Mouse (Mus musculus) mesoderm, embryonic 11.5 days (tissue): Measurements from ENCODE around the gene Trpv1.

Experiments used
- DNase-seq: peaks from one replicate; pipeline ENCODE4 v3.0.0-alpha.2; 2012; ENCODE audit warnings: low read depth, low spot score

Gene Trpv1

DNA sequence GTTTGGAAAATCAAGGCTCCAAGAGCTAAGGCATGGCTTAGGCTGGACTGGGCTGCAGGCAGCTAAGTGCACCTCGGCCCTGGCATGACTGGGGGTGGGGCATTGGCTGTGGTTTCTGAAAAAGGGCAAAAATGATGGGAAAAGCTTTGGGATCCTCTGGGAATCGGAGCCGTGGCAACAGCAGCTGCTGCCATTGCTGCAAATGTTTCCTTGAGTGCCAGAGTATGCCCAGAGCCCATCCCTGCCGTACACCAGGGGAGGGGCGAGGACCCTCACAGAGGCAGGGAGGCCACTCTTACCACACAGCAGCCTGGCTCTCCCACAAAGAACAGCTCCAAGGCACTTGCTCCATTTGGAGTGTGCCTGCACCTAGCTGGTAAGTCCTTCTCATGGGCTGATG is at the start of gene Trpv1:
Gene Trpv1 (plus strand): TSS at position 301 of the 400 bp plus-strand sequence.
- DNase-seq, result no peak

DNA sequence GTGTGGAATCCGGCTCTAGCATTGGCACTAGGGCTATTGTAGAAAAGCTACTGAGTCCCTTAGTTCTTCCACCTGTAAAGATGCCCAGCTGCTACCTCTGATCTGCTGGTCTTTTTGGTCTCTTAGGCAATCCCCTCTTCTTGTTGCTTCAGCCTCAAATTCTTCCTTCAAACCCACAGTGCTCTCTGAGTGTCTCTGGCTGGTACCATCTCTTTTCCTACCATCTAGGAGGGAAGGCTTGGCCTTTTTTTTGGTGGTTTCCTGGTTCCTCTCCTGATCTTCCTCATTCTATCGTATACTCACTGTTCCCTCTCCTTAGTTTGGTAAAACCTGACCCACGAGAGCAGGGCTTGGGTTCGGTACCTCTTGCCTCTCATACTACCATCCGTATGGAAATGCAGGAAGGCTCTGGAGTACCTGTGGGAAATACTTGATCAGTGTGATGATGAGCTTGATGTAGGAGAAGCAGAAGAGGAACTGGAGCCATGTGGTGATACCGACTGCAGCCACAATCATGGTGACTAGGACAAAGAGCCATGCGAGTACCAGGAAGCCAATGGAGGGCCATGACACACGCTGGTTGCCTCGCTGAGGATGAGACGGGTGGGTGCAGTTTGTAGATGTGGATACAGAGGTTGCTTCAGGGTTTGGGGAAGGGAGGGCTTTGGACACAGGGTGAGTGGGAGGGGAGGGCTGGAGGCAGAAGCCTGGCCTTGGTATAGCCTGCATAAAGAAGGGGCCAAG is 48.0 kb upstream of the Trpv1 start:
- DNase-seq, result no peak

DNA sequence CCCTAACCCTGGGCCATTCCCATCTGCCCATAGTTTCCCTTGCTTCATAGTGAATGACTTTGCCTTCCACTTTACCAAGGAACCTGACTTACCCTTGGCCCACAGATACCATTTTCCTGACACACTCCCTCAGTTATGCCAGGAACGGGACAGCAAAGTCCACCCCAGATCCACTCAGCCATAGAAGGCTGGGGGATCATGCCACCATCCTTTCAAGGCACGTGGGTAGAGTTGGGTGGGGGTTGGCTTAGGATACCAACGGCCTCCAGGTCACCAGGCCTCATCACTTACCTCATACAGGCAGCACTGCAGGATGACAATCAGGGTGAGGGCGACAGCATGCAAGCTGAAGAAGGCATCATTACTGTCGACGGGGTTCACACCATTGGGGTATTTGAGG is 46.9 kb upstream of the Trpv1 start:
- DNase-seq, result no peak

DNA sequence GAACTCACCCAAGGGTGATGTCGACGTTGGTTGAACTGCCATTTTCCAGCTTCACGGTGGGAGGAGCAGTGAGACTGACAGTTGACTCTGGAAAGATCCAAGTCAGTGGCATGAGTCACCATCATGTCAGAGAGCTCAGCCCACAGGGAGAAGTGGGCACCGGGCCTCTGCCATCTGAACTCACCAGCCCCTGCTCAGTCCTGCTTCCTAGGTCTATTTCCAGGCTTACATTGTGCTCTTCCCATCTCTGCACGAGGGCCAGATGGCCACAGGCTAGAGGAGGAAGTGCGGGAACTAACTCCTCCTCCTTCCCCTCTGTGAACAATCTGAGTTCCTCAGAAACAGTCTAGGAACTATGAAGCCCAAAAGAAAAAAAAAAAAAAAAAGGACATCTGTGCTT is 41.0 kb upstream of the Trpv1 start:
- no peak for DNase-seq

DNA sequence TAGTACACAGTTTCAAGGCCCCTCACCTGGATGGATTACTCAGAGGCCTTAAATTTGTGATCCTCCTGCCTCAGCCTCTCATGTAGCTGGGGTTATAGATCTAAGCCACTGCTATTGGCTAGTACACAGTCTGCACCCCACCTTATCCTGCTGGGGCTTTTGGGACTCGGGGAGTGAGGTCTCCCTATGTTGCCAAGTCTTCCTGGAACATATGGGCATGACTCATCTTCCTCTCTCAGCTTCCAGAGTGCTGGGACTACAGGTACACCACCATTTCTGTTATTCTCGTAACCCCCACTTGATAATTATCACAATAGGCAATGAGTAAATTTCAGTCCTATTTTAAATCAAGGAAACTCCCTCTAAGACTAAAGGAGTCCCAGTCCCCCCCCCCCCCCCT is 39.6 kb upstream of the Trpv1 start:
- DNase-seq, result no peak

DNA sequence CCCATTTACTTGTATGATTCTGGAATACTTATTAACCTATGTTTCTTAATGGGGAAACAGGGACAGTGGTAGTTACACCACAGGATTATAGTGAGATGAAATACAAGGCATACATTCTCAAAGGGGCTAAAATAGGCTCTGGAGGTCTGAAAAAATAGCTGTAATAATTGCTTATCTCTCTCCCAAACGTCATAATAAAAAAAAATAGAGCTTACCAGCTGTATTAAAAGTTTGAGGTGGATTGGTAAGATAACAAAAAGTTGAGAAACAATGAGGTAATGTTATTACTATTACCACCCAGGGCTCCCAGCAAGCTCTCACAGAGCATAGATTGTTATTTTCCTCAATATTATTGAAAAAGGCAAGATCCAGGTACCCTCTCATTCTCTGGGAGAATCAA is 35.9 kb upstream of the Trpv1 start:
- DNase-seq, result no peak

DNA sequence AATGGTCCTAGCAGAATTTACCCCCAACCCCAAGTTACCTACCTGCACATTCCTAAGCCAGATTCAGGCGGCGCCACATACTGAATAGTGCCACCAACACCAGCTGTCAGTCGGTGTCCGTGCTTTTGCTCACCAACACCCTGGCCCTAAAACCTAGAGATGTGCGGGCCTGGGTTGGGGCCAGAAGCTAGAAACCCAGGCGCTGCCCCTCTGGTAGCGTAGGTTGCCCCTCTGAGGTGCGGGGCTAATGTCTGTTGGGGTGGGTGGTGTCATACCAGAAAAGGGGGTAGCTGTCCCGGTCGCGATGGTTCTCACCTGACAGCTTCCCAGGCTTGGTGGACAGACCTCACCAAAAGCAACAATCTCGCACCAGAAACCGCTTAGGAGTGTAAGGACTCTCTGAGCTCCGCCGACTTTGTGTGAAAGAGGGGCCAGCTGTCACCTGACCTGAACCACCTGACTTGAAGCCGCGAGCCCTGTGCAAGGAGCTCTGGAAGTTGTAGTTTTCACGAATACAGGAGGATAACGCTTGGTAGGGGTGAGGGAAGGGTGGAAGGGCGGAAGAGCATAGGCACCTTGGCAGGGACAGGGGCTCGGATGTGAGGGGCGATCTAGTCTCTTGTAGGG is 35.4 kb upstream of the Trpv1 start, which contains the start of gene Ctns:
Gene Ctns (minus strand): TSS at position 440 of the 627 bp plus-strand sequence.
- DNase-seq, result peak; percentile 84

DNA sequence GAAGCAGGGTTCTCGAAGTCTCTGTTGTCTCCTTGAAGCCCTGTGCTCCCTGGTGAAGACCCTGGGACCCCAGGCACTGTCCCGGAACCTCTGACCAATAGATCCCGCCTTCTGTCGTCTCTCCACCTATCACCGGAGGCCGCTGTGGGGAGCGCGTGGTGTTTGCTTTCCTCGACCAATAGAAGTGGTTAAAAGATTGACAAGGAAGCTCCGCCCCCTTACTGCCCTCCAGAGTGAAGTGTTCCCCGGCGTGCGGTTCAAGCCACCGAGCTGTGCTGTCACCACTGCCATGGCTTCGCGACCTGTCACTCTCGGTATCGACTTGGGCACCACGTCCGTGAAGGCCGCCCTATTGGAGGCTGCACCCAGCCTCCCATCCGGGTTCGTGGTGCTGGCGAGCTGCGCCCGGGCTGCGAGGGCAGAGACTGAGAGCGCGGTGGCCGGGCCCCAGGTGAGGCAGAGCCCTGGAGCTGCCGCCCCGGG is 34.8 kb upstream of the Trpv1 start, which contains the start of gene Shpk:
Gene Shpk (plus strand): TSS at position 231 of the 483 bp plus-strand sequence.
- peak; percentile 95 for DNase-seq

DNA sequence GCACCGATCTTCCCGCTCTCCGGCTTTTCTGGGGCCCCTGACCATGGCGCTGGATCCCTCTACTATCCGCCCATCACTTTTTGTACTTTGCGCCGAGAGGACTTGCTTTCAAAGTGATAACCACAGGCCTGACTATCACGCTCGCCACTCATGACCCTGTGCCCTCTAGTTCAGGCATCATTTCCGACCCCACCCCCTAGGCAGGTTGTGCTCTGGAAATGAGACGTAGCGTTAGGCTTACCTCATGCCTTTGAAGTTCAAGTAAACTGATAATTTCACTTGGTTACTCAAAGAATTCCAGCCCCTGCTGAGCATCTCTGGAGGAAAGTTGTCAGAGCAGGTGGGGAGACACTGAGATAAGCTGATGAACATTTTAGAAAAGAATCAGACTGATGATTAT is 34.2 kb upstream of the Trpv1 start:
- no peak for DNase-seq

DNA sequence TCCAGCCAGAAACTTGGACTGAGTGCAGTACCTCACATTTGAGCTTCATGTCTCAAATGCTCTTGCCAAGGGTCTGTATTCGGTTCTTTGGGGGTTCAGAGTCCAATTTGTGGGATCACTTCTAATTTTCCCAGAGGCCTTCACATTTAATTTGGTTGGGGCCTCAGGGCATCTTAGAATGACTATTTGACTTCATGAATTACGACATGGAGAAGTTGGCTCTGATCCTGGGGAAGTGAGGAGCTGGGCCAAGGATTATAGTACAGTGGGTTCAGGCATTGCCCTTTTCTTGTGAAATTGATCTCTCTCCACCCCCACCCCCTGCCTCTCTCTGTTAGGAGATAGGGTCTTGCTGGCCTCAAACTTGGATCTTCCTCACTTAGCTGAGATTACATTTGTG is 33.1 kb upstream of the Trpv1 start:
- DNase-seq, result no peak

DNA sequence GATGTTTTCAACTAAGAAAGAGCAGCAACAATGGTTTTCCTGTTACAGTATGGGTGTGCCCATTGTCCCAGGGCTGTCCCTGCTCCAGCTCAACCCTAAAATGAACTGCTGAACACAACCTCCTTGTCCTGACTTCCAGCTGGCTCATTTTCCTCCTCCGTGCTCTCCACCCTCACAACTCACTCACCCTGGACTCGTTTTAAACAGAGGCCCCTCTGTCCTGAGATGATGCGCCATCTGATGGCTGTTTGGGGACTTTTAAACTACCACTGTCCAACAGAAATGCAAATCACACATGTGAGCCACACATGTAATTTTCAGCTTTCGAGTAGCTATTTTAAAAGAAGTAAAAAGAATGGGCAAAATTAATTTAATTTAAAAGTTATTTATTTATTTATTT is 32.5 kb upstream of the Trpv1 start:
- peak; percentile 23 for DNase-seq

DNA sequence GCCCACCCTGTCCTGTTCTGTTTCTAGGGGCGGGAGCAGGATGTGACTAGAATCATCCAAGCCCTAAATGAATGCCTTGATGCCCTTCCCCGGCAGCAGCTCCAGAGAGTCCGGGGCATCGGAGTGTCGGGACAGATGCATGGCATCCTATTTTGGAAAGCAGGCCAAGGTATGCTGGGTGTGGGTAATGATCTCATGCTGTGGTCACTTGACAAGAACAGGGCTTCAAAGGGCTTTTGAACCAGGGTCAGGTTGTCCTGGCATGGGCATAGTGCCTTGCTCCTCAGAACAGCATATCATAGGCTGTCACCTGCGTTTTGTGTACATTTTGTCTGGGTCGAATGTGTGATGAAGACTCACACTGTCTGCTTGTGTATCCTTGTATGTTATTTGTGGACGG is 30.2 kb upstream of the Trpv1 start:
- DNase-seq, result no peak

DNA sequence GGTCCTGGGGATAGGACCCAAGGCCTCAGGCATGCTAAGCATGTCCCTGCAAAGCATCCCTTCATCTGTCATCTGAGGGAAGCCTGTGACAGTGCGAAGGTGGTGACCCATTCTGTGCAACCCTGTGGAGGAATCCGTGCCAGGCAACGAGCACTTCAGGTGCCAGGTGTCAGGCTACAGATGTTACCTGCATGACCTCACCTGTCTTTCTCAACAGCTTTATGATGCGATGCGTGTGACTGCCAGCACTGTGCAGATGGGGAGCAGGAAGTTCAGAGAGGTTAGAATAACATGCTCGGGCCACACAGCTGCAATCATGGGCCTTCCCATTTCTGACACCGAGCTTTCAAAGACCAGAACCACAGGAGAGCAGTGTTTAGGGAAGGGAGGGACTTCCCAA is 28.9 kb upstream of the Trpv1 start:
- DNase-seq, result no peak

DNA sequence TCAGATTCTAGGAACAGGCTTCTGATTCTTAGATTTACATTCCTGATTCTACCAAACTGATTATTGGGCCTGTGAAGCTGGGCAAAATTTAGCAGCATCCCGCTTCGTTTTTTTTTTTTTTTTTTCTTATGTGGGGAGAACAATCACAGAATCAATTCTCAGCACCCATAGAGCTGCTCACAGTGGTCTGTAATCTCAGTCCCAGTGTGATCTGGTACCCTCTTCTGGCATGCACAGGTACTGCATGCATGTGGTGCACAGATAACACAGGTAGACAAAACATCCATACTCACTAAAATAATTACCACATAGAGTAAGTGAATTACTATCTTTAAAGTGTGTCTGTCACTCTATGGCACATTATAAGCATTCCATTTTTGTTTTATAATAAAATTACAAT is 26.5 kb upstream of the Trpv1 start:
- no peak for DNase-seq

DNA sequence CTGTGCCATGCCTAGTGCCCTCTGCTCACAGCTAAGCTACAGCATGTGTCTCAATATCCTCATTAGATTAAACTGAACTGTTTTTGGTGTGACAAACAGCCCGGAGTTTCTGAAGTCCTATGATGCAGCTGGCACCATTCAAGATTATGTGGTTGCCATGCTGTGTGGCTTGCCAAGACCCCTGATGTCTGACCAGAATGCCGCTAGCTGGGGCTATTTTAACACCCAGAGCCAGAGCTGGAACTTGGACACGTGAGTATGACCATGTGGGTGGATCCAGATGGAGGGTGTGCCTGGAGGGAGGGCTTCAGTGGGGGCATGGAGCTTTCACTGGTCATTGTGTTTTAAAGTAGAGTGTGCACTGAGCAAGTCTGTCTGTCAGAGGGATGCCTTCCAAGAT is 20.1 kb upstream of the Trpv1 start:
- DNase-seq, result no peak

DNA sequence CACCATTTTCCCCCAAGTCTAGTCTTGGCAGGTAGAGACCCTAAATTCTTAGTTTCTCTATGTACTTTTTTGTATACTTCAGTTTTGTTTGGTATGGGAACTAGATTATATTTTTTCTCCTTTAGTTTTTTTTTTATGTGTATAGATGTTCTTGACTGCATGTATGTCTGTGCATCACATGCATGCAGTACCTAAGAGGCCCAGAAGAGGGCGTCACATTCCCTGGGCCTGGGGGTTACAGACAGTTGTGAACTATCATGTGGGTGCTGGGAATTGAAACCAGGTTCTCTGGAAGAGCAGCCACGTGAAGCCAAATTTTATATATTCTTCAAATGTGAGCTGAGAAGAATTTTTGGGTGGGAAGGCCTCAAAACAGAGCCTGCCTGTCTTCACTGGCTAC is 14.4 kb upstream of the Trpv1 start:
- DNase-seq, result no peak

DNA sequence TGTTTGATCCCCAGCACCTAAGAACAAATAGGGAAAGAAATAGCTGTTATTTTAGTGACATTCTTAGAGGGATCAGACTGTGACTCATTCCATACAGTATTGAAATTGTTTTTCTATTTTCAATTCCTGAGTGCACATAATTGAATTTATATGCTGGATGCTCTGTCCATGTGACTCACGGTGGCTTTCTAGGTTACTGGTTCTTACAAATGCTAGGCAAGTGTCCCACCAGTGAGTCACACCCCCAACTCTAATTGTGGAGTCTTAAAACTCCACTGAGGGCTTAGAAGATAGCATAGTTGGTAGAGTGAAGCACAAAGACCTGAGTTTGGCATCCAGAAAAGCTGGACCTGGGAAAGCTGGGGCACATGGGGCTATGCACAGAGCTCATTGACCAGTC is 13.4 kb upstream of the Trpv1 start:
- no peak for DNase-seq

DNA sequence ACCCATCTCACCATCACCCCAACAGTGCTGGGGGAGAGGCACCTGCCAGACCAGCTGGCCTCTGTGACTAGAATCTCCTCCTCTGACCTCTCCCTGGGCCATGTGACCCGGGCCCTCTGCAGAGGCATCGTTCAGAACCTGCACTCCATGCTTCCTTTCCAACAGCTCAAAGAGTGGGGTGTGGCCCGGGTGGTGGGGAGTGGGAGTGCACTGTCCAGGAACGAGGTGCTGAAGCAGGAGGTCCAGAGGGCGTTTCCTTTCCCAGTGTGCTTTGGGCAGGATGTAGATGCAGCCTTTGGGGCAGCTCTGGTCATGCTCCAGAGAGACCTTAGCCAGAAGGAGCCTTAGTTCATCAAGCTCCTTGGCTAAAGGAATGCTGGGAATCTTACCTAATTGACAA is 11.2 kb upstream of the Trpv1 start:
- DNase-seq, result no peak

DNA sequence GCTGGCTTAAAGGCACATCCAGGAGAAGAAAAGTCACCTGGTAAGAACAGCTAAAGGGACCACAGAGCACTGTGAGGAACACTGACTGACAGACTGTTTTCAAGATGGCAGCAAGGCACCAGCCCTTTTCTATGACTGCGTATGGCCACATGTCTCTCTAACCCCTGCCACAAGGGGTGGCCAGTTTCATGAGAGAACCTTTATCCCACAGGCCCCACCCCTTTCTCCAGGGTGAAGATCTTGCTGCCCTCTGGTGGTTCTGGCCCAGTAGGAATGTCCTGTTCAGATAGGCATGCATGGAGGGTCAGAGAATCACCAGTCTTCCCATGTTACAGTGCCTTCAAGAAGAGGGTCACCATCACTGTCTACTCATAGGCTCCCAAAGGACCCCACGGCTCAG is 10.1 kb upstream of the Trpv1 start:
- no peak for DNase-seq

DNA sequence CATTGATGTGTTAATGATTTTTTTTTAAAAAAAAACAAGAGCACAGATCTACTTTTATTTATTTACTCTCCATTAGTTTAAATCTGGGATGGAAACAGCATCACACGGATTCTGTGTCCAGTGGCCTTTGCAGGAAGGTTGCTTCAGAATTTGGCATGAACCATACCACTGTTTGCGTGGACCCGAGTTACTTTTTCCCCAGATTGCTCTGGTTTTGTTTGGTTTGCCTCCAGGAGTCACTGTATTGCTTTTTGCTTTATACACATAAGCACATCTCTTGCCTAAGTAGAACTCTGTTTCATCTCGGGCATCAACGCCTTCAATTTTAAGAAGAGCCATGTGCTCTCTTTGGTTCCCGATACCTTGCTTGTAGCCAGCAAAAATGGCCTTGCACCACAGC is 8.2 kb upstream of the Trpv1 start:
- DNase-seq, result no peak

DNA sequence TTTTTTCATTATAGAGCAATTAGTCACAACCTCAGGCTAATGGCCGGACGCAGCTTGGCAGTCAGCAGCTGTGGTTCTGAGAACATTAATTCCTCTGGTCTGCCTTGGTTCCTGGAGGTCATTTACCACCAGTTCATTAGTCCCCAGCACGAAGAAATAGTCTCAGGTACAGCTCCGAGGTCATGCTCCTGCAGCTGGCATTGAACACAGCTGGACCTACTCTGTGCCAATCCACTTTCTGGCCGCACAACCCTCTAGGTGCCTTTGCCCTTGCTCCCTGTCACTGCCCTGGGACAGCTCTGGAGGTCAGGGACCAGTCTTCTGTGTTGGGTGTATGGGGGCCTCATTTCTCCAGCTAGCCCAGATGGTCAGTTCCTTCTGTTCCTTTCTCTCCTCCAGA is 5.2 kb upstream of the Trpv1 start:
- no peak for DNase-seq

DNA sequence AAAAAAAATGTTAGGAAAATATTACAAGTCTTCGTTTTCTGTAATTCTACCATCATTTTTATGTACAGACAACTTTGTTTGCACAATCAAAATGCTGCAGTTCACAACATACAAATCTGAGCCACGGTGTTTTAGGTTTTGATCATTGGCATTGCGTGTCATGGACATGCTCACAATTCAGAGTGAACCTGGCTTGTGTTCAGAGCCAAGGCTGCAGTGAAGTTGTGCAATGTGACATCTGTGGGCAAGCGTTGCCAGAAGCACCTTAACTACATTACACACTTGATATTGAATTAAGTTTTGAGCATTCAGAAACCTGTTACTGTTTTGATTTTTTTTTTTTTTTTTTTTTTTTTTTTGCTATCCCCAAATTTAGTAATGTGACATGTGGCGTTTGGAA is 4.0 kb upstream of the Trpv1 start:
- DNase-seq, result no peak

DNA sequence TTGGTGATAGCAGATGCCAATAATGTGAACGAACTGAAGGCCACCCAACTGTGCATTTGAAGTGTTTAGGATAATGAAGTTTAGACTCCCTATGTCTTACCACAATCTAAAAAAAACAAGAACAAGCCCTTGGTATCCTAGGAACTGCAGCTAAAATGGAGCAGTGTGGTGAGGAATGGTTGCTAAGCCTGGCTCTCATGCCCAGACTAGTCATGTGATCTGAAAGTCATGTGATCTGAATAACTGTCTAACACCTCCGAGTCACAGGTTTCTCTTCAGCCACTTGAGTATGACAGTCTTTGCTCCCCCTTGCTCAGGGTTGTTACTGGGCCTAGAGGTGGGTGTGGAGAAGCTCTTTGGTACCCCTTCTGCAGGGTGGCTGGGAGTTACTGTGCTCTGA is 1.6 kb upstream of the Trpv1 start:
- DNase-seq, result no peak
